Mouse (Mus musculus) neutrophil, adult 5-6 weeks (primary cell): ENCODE results near the gene Aldh3b3. TPM values are rescaled to one million over a fixed set of nuclear protein-coding genes. Genes with fewer than 3 reads are reported as not detected.

Experiments
- ATAC-seq: fragments of 151-379, 151-347 bp; 2 replicates; pipeline ENCODE4 v1.8.0; 2017; ENCODE audit warnings: mild to moderate bottlenecking, moderate TSS enrichment; ENCODE audit not compliant: insufficient number of reproducible peaks, poor library complexity, low FRiP score, severe bottlenecking; ENCODE audit errors: extremely low read depth
- total RNA-seq: library from RNA; stranded (forward); fragments of 200-1000 nt; gene quantifications from 2 replicates; pipeline ENCODE4 v1.2.3, GENCODE M21; 2017

The Aldh3b3 gene
- total RNA-seq = not detected in 2 replicates

DNA sequence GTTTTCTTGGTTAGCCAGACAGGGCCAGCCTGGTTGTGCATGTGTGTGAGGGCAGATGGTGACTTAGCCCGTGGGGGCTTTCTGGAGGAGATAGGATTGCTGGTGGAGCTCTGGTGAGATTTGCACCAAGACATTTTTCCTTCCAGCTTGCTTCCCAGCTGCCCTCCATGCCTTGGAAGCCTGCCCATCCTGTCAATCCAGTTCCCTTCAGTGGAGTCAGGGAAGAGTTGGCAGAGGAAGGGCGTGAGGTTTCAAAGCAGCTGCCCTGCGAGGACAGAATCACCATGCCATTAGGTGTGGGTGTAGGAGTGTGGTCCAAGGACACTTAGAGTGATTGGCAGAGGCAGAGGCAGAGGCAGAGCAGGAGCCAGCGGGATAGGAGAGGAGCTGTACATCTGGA is at the start of gene Aldh3b3:
TSS of gene Aldh3b3 (plus strand) at position 176 of the 400 bp plus-strand sequence.
- ATAC-seq = no peak

DNA sequence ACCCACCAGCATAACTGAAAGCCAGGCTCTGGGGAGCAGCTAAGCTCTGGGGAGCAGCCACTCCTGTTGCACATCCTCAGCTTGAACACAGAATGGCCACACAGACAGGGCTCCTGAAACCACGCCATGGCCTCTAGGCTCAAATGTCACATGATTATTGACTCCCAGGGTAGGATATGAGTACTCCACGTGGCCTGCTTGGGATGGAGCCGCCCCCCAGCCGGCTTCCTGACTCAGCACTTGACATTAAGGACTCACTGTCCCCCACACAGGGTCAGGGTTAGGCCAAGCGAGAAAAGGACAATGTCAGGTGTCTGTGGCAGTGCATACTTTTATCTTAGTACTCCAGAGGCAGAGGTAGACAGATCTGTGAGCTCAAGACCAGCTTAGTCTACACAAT is 48.2 kb upstream of the Aldh3b3 start:
- no peak for ATAC-seq

DNA sequence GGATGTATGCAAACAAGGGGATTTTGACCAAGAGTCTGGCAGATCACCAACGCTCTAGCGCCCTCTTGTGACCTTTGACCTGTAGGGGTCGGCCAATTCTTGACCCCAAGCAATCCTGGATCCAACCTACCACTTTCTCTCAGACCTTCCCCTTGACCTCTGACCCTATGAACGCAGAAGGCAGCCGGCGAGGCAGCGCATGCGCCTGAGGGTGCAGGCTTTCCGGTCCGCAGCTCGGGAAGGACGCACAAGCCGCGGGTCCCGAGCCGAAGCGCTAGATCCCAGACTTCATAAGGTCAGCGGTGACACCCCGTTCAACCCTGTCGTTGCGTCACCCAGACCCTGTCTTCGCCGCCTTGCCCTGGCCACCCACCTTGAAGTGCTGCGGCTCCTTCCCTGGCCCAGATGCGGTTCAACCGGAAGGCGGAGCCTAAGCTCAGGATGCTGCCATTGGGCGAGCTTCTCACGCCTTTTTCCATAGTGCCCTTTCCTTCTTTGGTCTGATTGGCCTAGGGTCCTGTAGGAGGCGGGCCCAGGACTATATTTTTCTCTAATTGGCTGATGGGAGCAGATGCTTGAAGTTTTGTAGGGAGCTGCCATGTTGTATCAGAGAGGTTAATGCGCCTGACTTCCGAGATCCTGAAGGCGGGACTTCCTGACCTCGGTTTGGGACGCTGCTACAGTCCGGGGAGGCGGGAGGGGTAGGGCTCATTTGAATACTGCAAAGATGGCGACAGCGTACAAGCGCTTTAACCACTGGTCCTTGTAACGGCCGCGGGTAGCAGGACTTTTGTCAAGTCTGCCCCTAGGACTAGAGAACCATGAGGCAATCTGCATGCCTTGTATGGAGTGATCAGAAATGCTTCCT is 45.9 kb upstream of the Aldh3b3 start, which contains the start of gene Ndufs8:
TSS of gene Ndufs8 (minus strand) at position 438 of the 868 bp plus-strand sequence.
- ATAC-seq = peak; percentile 91

DNA sequence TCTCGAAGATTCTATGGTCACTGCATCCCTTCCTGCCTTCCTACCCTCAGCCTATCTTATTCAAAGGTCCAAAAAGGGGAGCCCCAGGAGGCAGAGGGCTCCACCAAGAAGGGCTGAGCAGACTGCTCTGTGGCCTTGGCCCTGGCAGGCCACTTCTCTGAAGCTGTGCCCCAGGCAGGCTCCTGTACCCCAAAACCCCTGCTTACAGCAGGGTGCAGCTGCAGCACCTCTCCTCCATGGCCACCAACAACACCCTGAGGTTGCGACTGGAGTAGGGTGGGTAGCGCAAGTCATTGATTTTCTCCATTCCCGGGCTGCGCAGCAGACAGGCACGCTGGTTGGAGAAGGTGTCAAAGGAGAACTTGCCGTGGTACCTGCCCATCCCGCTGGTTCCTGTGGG is 44.8 kb upstream of the Aldh3b3 start:
- ATAC-seq = no peak

DNA sequence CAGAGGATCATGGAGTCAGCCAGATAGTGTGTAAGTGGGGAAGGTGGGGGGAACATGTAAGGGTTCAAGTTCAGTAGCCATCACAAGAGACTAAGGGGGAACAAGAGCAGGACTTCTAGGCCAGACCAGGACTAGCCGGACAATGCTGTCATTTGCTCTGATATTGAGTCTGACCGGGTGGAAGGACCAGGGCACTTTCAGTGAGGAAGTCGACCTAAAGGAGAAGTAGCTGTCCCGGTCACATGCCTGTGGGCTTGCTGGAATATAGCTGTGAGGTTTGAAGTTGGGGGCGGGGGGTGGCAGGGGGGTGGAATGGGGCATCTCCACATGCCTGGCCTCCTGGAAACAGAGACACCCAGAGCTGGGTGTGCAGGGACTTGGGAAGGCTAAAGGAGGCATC is 43.9 kb upstream of the Aldh3b3 start:
- no peak for ATAC-seq

DNA sequence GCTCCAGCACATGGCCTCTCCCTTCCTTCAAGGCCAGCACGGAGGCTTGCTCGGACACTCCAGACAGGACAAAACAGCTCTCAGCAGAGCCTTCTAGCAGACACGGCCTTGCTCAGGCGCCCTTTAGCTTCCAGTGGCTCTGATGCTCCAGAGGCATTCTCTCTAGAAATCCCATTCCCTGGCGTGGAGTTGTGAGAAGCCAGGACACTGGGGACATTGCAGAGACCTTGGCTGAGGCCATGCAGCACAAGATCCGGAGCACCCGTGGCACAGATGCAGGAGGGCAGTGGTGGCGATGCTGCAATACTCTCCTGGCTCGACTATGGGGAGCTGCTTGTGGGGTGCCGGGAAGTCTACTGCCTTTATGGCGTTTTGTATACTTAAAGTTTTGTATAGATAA is 41.7 kb upstream of the Aldh3b3 start:
- ATAC-seq = no peak

DNA sequence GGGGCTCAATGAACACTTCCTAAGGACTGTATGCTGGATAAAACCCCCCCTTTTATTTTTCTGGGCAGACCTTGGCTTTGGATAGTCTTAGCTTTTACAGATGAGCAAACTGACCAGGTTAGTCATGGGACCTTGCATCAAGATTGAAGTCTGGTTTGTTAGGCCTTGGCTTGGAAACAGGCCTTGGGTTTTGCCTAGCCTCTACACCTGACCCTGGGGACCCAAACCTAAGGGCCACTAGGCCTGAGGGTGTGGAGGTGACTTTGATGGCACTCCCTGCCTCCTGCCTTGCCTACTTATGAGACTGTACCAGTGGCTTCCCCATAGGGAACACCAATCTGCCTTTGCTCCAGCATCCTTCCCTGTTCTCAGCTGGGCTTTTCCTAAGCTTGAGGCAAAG is 38.5 kb upstream of the Aldh3b3 start:
- ATAC-seq = no peak

DNA sequence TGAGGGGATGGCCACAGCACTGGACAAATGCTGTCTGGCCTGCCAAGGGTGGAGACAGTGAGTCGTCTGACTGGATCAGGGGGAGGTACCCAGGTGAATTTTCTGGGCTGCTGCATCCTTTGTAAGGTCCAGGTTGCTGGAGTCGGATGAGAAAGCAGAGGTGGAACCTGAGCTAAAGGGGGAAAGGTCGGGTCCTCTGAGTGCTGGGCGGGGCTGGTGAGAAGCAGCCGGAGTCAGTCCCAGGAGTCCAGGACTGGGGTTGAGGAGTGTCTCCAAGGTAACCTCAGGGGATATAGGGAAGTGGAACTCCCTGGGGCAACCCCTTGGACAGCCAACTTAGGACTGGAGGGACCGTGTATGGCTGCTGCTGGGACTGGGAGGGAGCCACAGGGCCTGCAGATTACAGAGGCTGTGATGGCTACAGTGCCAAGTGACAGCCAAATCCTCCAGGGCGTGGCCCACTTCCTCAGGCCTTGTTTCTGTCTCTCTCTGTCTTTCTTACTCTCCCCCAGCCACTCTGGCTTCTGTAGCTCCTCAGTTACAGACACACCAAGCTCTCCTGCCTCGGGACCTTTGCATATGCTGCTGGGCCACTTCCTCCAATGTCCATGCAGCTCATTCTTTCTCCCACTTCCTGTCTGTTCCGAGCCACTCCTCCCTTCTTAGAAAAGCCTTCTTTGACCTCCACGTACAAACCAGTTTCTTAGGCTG is 35.6 kb upstream of the Aldh3b3 start:
- ATAC-seq = peak; percentile 32

DNA sequence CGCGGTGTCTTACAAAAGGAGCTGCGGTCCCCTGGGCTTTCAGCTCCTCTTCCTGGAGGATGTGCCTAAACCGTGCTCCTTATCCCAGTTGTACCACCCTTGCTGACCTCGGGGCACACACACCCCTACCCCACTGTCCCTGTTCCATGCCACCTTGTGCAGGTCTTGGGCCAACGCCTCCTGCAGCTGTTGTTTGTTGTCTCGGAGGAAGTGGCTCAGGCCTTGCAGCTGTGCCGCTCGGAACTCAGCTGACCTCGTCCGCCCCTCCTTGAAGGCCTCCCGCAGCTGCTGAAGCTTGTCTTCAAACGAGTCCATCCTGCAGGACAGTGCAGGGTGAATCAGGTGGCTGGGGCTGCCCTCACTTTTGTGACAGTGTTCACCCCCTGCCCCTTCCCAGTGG is 34.9 kb upstream of the Aldh3b3 start:
- peak; percentile 59; the same call in 1 of the 2 replicates for ATAC-seq

DNA sequence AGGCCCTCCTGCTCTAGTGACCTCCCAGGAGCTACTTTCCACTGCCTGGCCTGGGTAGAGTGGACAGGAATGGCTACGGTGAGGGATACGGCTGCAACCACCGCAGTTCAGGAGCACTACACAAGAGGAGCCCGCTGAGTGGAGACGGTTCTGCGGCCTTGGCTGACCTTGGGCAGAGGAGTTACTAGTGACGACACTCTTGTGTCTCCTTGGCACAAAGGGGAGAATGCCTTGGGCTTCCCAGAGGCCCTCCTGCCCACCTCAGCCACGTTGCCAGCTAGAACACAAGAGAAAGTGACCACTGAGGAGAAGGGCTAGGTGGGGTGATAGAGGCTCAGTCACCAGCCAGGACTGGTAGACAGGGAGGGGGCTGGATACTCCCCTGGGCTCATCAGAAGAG is 34.3 kb upstream of the Aldh3b3 start:
- ATAC-seq = no peak

DNA sequence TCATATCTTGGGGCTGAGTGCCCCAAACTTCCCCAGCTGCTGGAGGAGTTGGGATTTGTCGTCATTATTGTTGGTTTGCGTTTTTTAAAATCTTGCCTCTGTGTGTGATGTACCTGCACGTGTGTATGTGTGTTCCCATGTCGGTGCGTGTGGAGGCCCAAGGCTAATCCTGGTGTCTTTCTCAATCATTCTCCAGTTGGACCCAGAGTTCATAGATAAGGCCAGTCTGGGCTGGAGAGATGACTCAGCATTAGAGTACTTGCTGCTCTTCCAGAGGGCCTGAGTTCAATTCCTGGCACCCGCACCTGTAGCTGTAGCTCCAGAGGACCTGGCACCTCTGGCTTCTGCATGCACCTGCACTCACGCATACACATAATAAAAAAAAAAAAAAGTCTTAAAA is 33.6 kb upstream of the Aldh3b3 start:
- ATAC-seq = no peak

DNA sequence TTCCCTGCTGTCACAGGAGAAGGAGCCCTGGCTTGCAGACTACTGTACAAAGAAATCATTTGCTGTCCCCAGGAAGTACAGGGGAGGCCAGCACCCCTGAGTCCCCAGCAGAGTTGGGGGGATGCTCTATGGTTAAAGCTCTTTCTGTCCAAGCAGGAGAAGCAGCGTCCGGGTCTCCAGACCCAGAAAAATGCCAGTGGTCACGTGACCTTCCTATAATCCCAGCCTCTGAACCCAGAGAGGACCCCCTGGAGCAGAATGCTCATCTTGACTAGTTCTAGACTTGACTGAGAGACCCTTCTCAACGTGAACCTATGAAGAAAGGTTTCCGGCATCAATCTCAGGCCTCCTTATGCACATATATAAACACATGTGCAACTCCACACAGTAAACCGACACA is 32.6 kb upstream of the Aldh3b3 start:
- ATAC-seq = no peak

DNA sequence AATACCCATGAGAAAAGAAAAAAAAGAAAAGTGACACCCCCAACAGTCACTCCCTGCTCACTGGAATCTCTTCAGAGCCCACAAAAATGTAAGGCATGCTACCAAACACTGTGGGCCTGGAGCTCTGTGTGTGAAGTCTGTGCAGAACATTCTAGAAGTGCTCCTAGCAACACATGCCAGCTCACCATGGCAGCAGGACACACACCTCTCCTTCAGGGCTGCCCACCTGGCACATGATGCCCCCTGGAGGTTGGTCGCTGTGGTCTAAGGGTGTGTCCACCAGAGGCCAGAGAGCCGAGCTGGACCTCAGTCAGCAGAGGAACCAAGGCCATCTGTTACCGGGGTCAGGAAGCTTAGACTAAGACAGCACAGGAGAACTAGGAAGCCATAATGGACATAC is 32.2 kb upstream of the Aldh3b3 start:
- no peak for ATAC-seq

DNA sequence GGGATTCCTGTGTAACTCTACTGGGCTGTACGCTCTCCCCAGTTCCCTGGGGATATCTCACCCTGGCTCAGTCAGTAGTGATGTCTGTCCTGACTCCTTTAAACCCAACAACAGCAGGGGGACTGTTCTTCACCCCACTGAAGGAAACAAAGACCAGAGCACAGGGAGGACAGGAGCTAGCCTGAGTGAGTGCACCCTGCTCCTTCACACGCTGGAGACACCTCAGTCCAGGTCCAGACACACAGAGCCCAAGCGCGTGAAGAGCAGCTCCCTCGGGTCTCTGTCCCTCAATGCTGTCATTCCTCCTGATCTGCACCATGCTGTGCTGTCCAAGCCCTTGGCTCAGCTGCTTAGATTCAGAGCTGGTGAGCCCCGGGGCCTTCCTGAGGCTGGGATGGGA is 31.8 kb upstream of the Aldh3b3 start:
- no peak for ATAC-seq

DNA sequence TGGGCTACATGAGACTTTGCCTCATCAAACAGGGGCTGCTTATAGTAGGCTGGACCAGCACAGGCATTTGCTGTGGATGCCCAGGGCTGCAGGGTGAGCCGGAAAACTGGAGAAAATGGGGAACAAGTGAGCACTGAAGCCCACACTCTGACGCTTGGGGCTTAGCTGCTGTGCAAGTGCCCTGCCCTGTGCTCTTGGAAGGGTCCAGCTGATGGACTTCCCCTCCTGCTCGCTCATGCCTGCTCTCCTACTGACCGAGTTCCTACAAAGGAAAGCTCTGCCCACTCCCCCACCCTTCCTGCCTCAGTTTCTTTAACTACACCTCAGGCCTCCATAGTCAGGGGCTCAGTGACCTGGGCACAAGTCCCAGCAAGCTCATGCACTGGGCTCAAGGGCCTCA is 30.5 kb upstream of the Aldh3b3 start:
- ATAC-seq = no peak

DNA sequence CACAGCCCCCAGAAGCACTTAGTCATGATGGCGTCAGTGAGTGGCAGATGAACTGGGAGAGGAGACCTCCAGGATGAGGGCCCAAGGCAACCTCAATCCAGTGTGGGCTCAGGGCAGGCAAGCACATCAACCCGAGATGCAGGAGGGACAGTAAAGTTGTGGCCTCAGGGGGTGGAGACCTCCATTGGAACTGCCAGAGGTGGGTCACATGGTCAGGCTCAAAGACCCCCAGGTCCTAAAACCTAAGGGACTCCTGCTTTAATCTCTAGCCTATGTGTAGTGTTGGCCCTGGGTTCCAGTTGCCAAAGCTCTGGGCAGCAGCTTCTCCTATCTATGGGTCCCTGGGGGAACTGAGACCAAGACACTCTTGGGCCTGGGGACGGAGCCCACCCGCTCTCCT is 29.7 kb upstream of the Aldh3b3 start:
- ATAC-seq = no peak

DNA sequence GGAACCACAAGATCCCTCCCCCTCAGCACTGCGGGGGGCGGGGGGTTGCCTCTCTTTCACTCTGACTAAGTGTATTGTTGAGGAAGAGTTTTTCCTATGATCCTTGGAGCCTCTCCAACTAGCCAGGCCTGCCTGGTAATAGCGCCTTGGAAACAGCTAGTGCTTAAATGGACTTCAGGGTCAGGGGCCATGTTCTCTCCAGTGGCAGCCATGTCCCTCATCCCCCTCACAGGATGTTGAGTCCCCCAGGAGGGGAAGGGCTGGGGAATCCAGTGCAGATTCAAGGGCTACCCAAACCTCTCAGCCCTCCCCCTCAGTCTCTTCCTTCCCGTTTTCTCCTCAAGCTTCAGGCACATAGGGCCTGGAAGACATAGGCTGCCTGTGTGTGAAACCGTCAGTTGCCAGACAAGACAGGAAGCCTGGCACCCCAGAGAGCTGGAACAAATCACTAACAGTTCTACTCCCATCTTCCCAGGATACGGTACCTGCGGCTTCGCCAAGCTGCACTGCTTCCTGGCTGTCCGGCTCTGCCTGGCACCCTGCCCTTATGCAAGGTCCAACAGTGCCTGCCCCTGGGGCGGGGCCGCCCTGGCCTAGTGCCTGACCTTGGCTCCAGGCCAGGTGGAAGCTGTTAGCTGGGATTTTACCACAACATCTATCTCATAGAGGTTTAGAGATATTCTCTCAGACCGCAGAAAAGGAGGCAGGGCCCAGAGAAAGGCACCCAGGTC is 29.1 kb upstream of the Aldh3b3 start, which contains the start of gene Aldh3b1:
TSS of gene Aldh3b1 (minus strand) at position 598 of the 731 bp plus-strand sequence.
- ATAC-seq = peak; percentile 27; the same call in 1 of the 2 replicates

DNA sequence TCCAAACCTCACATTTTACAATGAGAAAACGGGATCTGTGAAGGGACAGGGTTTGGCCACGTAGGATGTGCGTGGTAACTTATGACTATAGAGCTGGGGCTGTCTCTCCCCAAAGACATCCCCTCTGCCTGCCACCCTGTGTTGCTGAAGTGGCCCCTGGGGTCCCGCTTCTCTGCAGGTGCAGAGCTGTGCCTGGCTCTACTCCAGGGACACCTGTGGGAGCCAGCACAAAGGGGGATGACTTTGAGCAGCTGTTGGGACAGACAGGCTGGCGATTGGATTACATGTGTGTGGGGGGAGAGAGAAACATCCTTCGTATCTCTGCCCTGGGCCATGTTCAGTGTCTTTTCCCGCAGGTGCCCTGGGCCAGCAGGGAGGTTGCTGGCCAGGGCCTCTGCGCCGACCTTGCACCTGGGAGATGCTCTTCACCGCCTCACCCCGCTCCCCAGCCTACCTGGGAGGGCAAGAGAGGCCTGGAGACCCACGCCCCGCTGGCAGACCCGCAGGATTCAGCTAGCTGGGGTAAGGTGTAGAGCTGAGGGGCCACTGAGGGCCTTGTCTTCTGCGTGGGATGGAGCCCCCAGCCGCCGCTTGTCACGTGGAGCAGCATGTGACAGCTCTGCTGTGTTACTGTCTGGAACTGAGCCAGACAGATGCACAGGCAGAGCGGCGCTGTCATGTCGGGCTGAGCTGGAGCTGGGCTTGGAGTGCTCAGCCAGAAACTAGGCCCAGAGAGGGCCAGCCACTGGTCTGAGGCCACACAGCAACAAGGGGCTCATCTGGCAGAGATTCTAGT is 28.0 kb upstream of the Aldh3b3 start:
- ATAC-seq = no peak

DNA sequence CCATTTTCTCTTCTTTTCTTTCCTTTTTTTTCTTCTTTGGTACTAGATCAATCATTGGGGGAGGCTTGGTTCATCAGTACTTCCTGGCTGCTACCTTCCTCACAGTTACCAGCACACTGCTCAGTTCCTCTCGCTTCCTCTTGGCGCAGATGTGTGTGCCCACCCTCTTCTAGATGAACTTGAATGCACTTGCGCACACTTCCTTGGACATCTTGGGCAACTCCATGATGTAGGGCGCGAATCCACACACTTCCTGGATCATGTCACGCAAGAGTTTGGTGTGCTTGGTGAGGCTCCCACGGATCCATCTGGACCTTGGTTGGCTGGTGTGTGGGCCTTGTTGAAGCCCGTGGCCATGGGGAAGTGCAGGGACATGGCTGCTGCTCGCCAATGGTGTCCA is 26.7 kb upstream of the Aldh3b3 start:
- peak; percentile 24; the same call in 1 of the 2 replicates for ATAC-seq
